In genomic region chr11:102408888-102409794, GRCm38 (mm10) we compare ENCODE assay signal across 8 mouse cellular contexts. TPM values are rescaled to one million over a fixed set of nuclear protein-coding genes. Genes with fewer than 3 reads are reported as not detected.
DNase-seq lines count a peak whose midpoint lies in the region; ATAC-seq and TF ChIP-seq lines count a peak whose summit lies in the region.

No protein-coding gene starts in this region.

- no peaks in the 10 kb centered on the region for H3K27me3 ChIP-seq in spleen, adult 2 months (ENCODE audit: control insufficient read depth, insufficient read depth, low read length)
- H3K27me3 ChIP-seq in limb, embryonic 15.5 days: no peaks in the 10 kb centered on the region

- intact Hi-C loops in left cerebral cortex, postnatal 4 days (cut with DNase I): loop anchor here (5.0 kb wide), 1 partner anchor 92 kb away; the partner anchor contains the start of gene Ubtf

- peak; percentile 54 for DNase-seq in cerebellum, adult 11-12 months
- DNase-seq in cerebellum, postnatal 25 days: no peak
- DNase-seq in spleen, adult 2 months (ENCODE audit: low read depth in 1 of 2, low spot score in 2 of 2): no peak
- no peak for DNase-seq in spleen, adult 12 weeks (ENCODE audit: low spot score)
- no peak for DNase-seq in urinary bladder, postnatal 14 days (ENCODE audit: low spot score)
- no peak for DNase-seq in frontal cortex, adult 2 months (ENCODE audit: extremely low spot score in 1 of 2, low spot score in 1 of 2)
- no peak for DNase-seq in left cerebral cortex, postnatal 4 days

- H3K9me3 ChIP-seq in limb, embryonic 15.5 days: no peaks in the 10 kb centered on the region

- no peaks in the 10 kb centered on the region for H3K36me3 ChIP-seq in spleen, adult 2 months (ENCODE audit: control insufficient read depth, insufficient read depth, low read length)
- H3K36me3 ChIP-seq in limb, embryonic 15.5 days: peaks cover 7% of the 10 kb centered on the region

- peak overlapping the region; percentile 33; the same call in 1 of the 2 replicates for H3K9ac ChIP-seq in limb, embryonic 15.5 days

- H3K4me2 ChIP-seq in limb, embryonic 15.5 days: peak overlapping the region; percentile 86

- ATAC-seq in limb, embryonic 15.5 days (ENCODE audit: insufficient number of reproducible peaks, low FRiP score, low TSS enrichment, low read depth): no peak

- peak overlapping the region; percentile 56; the same call in 1 of the 2 replicates for H3K27ac ChIP-seq in spleen, adult 2 months (ENCODE audit: insufficient read depth, low read length)
- peak overlapping the region; percentile 94 for H3K27ac ChIP-seq in limb, embryonic 15.5 days

- TF ChIP-seq POLR2A in spleen, adult 2 months (IDR thresholded peaks at IDR 0.05; ENCODE audit: low read depth, low read length): no peak

- no peak for TF ChIP-seq CTCF in spleen, adult 2 months (IDR thresholded peaks at IDR 0.05; ENCODE audit: extremely low read depth, insufficient read depth, insufficient read length, insufficient replicate concordance)

- H3K4me3 ChIP-seq in spleen, adult 2 months (ENCODE audit: extremely low read depth, insufficient read depth, insufficient read length): peak overlapping the region; percentile 99
- peak overlapping the region; percentile 82 for H3K4me3 ChIP-seq in limb, embryonic 15.5 days

- no peaks in the 10 kb centered on the region for H3K4me1 ChIP-seq in spleen, adult 2 months (ENCODE audit: control insufficient read depth, insufficient read depth, insufficient read length)
- H3K4me1 ChIP-seq in limb, embryonic 15.5 days: peaks cover 24% of the 10 kb centered on the region

- WGBS in spleen, adult 2 months: 52% methylated on average over 15 of the region's 15 CpGs
- 33% methylated on average over 14 of the region's 15 CpGs for WGBS in limb, embryonic 15.5 days

RNA-seq across cellular contexts. Expression of gene Slc25a39, which starts 1.4 kb away (rescaled TPM):
- 348 and 407 TPM in 2 replicates for polyA plus RNA-seq in spleen, adult 2 months (2012; rRNA removed)
- polyA plus RNA-seq in limb, embryonic 15.5 days (2015; fragmentation: Nextera tagmentation; extraction: Ambion mirVana): 184 and 195 TPM in 2 replicates
- 82.9 and 90.8 TPM in 2 replicates for polyA plus RNA-seq in frontal cortex, adult 2 months (2012; rRNA removed)
- 10 to 100 TPM; 57.2 to 58.8 TPM for total RNA-seq in left cerebral cortex, postnatal 4 days (2021)

RNA-seq across cellular contexts. Expression of gene Rundc3a, which starts 15.9 kb away (rescaled TPM):
- polyA plus RNA-seq in spleen, adult 2 months (2012; rRNA removed): 3.6 and 4.0 TPM in 2 replicates
- polyA plus RNA-seq in limb, embryonic 15.5 days (2015; fragmentation: Nextera tagmentation; extraction: Ambion mirVana): 1.2 and 1.6 TPM in 2 replicates
- 538 and 540 TPM in 2 replicates for polyA plus RNA-seq in frontal cortex, adult 2 months (2012; rRNA removed)
- total RNA-seq in left cerebral cortex, postnatal 4 days (2021): 100 to 1,000 TPM; 261 to 262 TPM

RNA-seq across cellular contexts. Expression of gene Grn, which starts 21.0 kb away (rescaled TPM):
- polyA plus RNA-seq in spleen, adult 2 months (2012; rRNA removed): 232 and 240 TPM in 2 replicates
- 192 and 215 TPM in 2 replicates for polyA plus RNA-seq in limb, embryonic 15.5 days (2015; fragmentation: Nextera tagmentation; extraction: Ambion mirVana)
- polyA plus RNA-seq in frontal cortex, adult 2 months (2012; rRNA removed): 70.9 and 78.2 TPM in 2 replicates
- 10 to 100 TPM; 54.0 to 58.5 TPM for total RNA-seq in left cerebral cortex, postnatal 4 days (2021)

RNA-seq across cellular contexts. Expression of gene Fam171a2, which starts 38.3 kb away (rescaled TPM):
- polyA plus RNA-seq in spleen, adult 2 months (2012; rRNA removed): 4.1 and 5.2 TPM in 2 replicates
- polyA plus RNA-seq in limb, embryonic 15.5 days (2015; fragmentation: Nextera tagmentation; extraction: Ambion mirVana): 4.9 and 5.7 TPM in 2 replicates
- 69.6 and 70.0 TPM in 2 replicates for polyA plus RNA-seq in frontal cortex, adult 2 months (2012; rRNA removed)
- 100 to 1,000 TPM; 237 to 243 TPM for total RNA-seq in left cerebral cortex, postnatal 4 days (2021)

RNA-seq across cellular contexts. Expression of gene Slc4a1, which starts 43.1 kb away (rescaled TPM):
- polyA plus RNA-seq in spleen, adult 2 months (2012; rRNA removed): 301 and 381 TPM in 2 replicates
- polyA plus RNA-seq in limb, embryonic 15.5 days (2015; fragmentation: Nextera tagmentation; extraction: Ambion mirVana): 5.9 and 10.4 TPM in 2 replicates
- polyA plus RNA-seq in frontal cortex, adult 2 months (2012; rRNA removed): 0.48 and 0.60 TPM in 2 replicates
- total RNA-seq in left cerebral cortex, postnatal 4 days (2021): 1 to 10 TPM in 1 of 2 experiments, under 1 TPM in 1; 0.87 to 1.9 TPM

Comparison
In these comparisons a context has a peak if more than half of its experiments do, and no peak if none do; other contexts are left out.
1. RNA of gene Rundc3a, which starts 15.9 kb away (polyA plus RNA-seq): 538 to 540 TPM in frontal cortex, adult 2 months; 3.6 to 4.0 TPM in spleen, adult 2 months and 1.2 to 1.6 TPM in limb, embryonic 15.5 days; every median in the first group is over 100 times any median in the second.